Mouse (Mus musculus): ENCODE measurements around the gene Card10. TPM values are rescaled to one million over a fixed set of nuclear protein-coding genes. Genes with fewer than 3 reads are reported as not detected.

Card10 gene
- total and polyA plus RNA-seq, 3 experiments, result 15.0 to 22.3 (median 17.0) TPM

- peak; percentile 84 to 90 for DNase-seq
- intact Hi-C loops (cut with DNase I), result loop anchor here (1.0 kb wide), 1 partner anchor 13 kb away; no protein-coding TSS in a partner anchor
- 5% methylated on average over 11 of the region's 11 CpGs for WGBS
- TF ChIP-seq CTCF (IDR thresholded peaks at IDR 0.05), result peak; percentile 18; the same call in 1 of the 2 replicates
- TF ChIP-seq EP300 (IDR thresholded peaks at IDR 0.05; ENCODE audit: insufficient read depth, low read depth, low read length), result no peak
- peak; percentile 62; the same call in 1 of the 2 replicates for TF ChIP-seq POLR2A (IDR thresholded peaks at IDR 0.05; ENCODE audit: insufficient read depth, low read depth, low read length)
- Histone ChIP-seq H3K27me3 (ENCODE audit: control insufficient read depth, insufficient read depth, low read length) (no peaks in the 10 kb centered on the region), H3K79me2 (replicated peaks; ENCODE audit: control insufficient read depth, insufficient read depth, low read length) (no peaks in the 10 kb centered on the region), H3K36me3 (ENCODE audit: control insufficient read depth, insufficient read depth, low read length) (no peaks in the 10 kb centered on the region), H3K9ac (ENCODE audit: low read depth, low read length) (peak within 1 kb of the TSS; percentile 73), H3K4me1 (ENCODE audit: control insufficient read depth, insufficient read depth, low read length) (peaks cover 4% of the 10 kb centered on the region), H3K4me3 (peak within 1 kb of the TSS; percentile 59), H3K27ac (peak within 1 kb of the TSS; percentile 81)
These were observed 29.5 kb downstream of the Card10 start, which contains the start of gene Mfng for GRCm38 (mm10) chr15:78773290-78773729. Gene Mfng, minus strand, starts transcription at chr15:78773475.

- Histone ChIP-seq H3K27ac (peak overlapping the region; percentile 81), H3K36me3 (ENCODE audit: control insufficient read depth, insufficient read depth, low read length) (no peaks in the 10 kb centered on the region), H3K4me3 (peak overlapping the region; percentile 59), H3K27me3 (ENCODE audit: control insufficient read depth, insufficient read depth, low read length) (no peaks in the 10 kb centered on the region), H3K9ac (ENCODE audit: low read depth, low read length) (peak overlapping the region; percentile 73), H3K4me1 (ENCODE audit: control insufficient read depth, insufficient read depth, low read length) (peaks cover 4% of the 10 kb centered on the region), H3K79me2 (replicated peaks; ENCODE audit: control insufficient read depth, insufficient read depth, low read length) (no peaks in the 10 kb centered on the region)
- no peak for TF ChIP-seq POLR2A (IDR thresholded peaks at IDR 0.05; ENCODE audit: insufficient read depth, low read depth, low read length)
- TF ChIP-seq EP300 (IDR thresholded peaks at IDR 0.05; ENCODE audit: insufficient read depth, low read depth, low read length), result no peak
- TF ChIP-seq CTCF (IDR thresholded peaks at IDR 0.05), result no peak
- intact Hi-C loops (cut with DNase I), result loop anchor here (1.0 kb wide), 1 partner anchor 13 kb away; no protein-coding TSS in a partner anchor
- no peak for DNase-seq
- 30% methylated on average over 14 of the region's 14 CpGs for WGBS
These were observed 30.0 kb downstream of the Card10 start for GRCm38 (mm10) chr15:78772856-78773255.

- intact Hi-C loops (cut with DNase I), result no loop called here
- TF ChIP-seq CTCF (IDR thresholded peaks at IDR 0.05) (no peak), POLR2A (IDR thresholded peaks at IDR 0.05; ENCODE audit: insufficient read depth, low read depth, low read length) (peak; percentile 78), EP300 (IDR thresholded peaks at IDR 0.05; ENCODE audit: insufficient read depth, low read depth, low read length) (0 out of 2 replicates have a peak, but pooled peaks have one; percentile 30)
- H3K27ac ChIP-seq, result peak overlapping the region; percentile 81
- no peaks in the 10 kb centered on the region for H3K79me2 ChIP-seq (replicated peaks; ENCODE audit: control insufficient read depth, insufficient read depth, low read length)
- H3K9ac ChIP-seq (ENCODE audit: low read depth, low read length), result peak overlapping the region; percentile 73
- DNase-seq, result peak; percentile 62 to 68
- peak overlapping the region; percentile 59 for H3K4me3 ChIP-seq
- WGBS, result 35% methylated on average over 4 of the region's 4 CpGs
- H3K27me3 ChIP-seq (ENCODE audit: control insufficient read depth, insufficient read depth, low read length), result no peaks in the 10 kb centered on the region
- H3K36me3 ChIP-seq (ENCODE audit: control insufficient read depth, insufficient read depth, low read length), result no peaks in the 10 kb centered on the region
- peaks cover 4% of the 10 kb centered on the region for H3K4me1 ChIP-seq (ENCODE audit: control insufficient read depth, insufficient read depth, low read length)
These were observed 30.5 kb downstream of the Card10 start for GRCm38 (mm10) chr15:78772368-78772763.

- Histone ChIP-seq H3K4me3 (peak overlapping the region; percentile 59), H3K36me3 (ENCODE audit: control insufficient read depth, insufficient read depth, low read length) (no peaks in the 10 kb centered on the region), H3K27me3 (ENCODE audit: control insufficient read depth, insufficient read depth, low read length) (no peaks in the 10 kb centered on the region), H3K79me2 (replicated peaks; ENCODE audit: control insufficient read depth, insufficient read depth, low read length) (no peaks in the 10 kb centered on the region), H3K4me1 (ENCODE audit: control insufficient read depth, insufficient read depth, low read length) (peaks cover 4% of the 10 kb centered on the region), H3K27ac (peak overlapping the region; percentile 81), H3K9ac (ENCODE audit: low read depth, low read length) (peak overlapping the region; percentile 61)
- DNase-seq, result peak; percentile 69 to 82
- intact Hi-C loops (cut with DNase I), result no loop called here
- TF ChIP-seq POLR2A (IDR thresholded peaks at IDR 0.05; ENCODE audit: insufficient read depth, low read depth, low read length) (peak; percentile 71), EP300 (IDR thresholded peaks at IDR 0.05; ENCODE audit: insufficient read depth, low read depth, low read length) (peak; percentile 47), CTCF (IDR thresholded peaks at IDR 0.05) (no peak)
- WGBS, result 40% methylated on average over 19 of the region's 19 CpGs
These were observed 31.1 kb downstream of the Card10 start for GRCm38 (mm10) chr15:78771531-78772367.

GRCm38 (mm10) chr15:78770983-78771355, 31.9 kb downstream of the Card10 start:
- H3K27me3 ChIP-seq (ENCODE audit: control insufficient read depth, insufficient read depth, low read length), result no peaks in the 10 kb centered on the region
- H3K4me1 ChIP-seq (ENCODE audit: control insufficient read depth, insufficient read depth, low read length), result peaks cover 4% of the 10 kb centered on the region
- intact Hi-C loops (cut with DNase I), result no loop called here
- TF ChIP-seq EP300 (IDR thresholded peaks at IDR 0.05; ENCODE audit: insufficient read depth, low read depth, low read length), result no peak
- TF ChIP-seq POLR2A (IDR thresholded peaks at IDR 0.05; ENCODE audit: insufficient read depth, low read depth, low read length), result no peak
- TF ChIP-seq CTCF (IDR thresholded peaks at IDR 0.05), result no peak
- DNase-seq, result no peak
- H3K79me2 ChIP-seq (replicated peaks; ENCODE audit: control insufficient read depth, insufficient read depth, low read length), result no peaks in the 10 kb centered on the region
- H3K36me3 ChIP-seq (ENCODE audit: control insufficient read depth, insufficient read depth, low read length), result no peaks in the 10 kb centered on the region
- peak overlapping the region; percentile 52 for H3K4me3 ChIP-seq
- H3K27ac ChIP-seq, result peak overlapping the region; percentile 81
- WGBS, result 44% methylated on average over 5 of the region's 5 CpGs
- H3K9ac ChIP-seq (ENCODE audit: low read depth, low read length), result peak overlapping the region; percentile 61

Measured in heart, adult 2 months (tissue).